Mouse (Mus musculus) right cerebral cortex, adult 2 months (tissue): ENCODE measurements around the gene Gle1.

Experiments used
- DNase-seq, 2 experiments: peaks; one replicate each; pipeline ENCODE4 v3.0.0; 2021 to 2022; ENCODE audit warnings: low spot score in 2 of 2

Gene Gle1

DNA sequence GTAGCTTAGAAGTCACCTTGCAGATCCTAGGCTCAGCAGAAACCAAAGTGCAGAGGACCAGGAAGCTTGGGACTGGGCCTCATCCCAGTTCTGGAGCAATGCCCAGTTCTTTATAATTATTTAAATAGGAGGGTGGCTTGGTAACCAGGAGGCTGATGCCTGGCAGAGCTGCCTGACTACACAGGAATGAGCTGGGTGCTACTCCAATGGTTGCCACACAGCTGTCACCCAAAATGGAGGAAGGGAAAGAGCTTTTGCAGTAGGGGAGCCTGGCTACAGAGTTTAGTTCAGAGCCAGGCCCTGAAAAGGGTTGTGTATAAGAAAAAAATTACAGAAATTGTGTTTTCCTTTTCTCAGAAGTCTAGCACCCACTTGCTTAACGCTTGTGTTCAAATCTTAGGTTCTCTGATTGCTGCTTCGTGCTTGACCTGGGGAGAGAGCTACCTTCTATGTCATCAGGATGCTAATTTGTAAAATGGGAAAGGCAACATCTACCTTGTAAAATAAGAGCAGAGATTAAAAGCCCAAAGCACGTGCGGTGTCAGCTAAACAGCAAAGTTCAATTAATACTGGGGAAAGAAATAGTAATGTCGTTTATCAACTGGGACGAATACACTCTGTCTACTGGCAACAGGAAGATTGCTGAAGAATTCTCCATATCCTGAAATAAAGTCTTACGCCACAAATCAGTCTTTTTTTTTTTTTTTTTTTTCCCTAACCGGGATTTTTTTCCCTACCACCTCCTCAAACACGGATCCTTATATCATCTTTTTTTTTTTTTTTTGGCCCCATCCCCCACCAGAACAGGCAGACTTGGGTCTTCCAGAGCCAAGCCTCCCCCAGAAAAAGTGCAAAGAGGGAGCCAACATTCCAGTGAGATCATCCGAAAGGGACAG is 29.4 kb downstream of the Gle1 start:
- DNase-seq: peak in 1 of 2 experiments; percentile 36

DNA sequence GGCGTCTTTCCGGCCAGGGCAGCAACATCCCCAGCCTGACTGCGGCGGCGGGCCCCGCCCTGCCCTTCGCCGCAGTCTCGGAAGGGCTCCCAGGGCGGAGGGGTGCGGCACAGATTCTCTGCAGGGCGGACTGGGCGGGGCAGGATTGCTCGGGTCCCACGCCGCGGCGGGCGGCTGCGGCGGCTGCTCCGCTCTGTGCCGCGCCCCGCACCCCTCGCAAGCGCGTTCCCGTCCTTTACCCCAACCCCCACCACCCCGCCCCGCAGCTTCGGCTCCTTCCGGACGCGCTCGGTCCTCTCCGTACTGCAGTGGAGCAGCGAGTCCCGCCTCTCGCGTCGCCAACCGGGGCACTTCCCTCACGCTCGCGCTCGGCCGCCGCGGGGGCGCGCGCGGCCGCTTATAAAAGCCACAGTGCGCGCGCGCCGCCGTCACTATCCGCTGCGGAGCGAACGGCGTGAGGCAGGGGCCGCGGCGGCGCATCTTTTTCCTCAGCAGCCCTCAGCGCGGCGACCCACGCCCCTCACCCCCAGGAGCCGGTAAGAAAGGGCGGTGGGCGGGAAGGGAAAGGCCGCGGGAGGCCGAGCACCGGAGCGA is 30.1 kb downstream of the Gle1 start, which contains the start of gene Sptan1:
TSS of gene Sptan1 (plus strand) at position 311 of the 594 bp plus-strand sequence.
- peak; percentile 94 to 98 for DNase-seq

DNA sequence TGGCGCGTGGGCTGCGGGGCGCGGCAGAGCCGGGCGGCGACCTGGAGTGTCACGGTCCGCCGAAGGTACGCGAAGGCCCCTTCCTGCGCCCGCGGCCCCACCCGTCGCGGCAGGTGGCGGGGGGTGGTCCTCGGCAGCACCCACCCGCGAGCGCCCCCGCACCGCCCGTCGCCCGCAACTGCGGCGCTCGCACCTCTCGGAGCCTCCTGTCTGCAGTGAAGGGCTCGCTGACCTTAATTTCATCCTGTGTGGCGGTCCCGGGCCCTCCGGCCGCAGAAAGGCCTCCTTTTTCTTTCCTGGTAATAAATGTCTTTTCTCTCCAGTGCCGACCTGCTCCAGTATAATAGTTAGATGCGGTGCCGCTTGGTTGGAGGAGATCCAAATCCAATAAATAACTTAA is 30.7 kb downstream of the Gle1 start:
- DNase-seq: peak; percentile 41 to 50

DNA sequence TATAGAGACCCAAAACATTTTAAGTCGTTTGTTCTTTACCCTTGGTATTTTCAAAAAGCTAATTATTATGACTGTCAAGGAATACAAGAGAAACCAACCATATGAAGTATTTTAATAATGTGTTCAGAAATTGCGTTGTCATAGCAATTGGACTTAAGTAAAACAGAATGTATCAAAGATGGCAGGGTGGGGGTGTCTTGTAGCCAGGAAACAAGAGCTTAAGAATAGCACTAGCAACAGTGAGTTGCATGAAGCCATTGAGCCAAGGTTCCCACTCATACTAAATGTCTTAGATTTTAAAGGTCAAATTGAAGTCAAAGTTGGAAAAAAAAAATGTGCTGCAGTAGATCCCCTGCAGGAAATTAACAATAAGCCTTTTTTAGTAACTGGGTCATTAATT is 31.6 kb downstream of the Gle1 start:
- no peak for DNase-seq

DNA sequence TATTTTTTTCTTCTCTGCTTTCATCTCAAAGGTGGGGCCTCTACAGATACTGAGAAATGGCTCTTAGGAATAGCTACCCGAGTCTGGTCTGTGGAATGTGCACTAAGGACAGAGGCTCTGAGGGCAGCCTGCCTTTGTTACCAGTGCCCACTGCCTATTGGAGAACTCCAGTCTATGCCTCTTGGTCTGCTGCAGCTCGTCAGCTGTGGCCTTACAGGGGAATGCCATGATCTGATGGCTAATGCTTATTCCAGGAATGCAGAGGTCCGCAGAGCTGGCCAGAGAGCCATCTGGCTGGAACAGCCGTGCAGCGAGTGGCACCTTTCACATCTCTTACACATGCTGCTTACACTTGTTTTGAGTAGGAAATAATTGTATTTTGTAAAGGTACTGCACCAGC is 32.5 kb downstream of the Gle1 start:
- DNase-seq: no peak

DNA sequence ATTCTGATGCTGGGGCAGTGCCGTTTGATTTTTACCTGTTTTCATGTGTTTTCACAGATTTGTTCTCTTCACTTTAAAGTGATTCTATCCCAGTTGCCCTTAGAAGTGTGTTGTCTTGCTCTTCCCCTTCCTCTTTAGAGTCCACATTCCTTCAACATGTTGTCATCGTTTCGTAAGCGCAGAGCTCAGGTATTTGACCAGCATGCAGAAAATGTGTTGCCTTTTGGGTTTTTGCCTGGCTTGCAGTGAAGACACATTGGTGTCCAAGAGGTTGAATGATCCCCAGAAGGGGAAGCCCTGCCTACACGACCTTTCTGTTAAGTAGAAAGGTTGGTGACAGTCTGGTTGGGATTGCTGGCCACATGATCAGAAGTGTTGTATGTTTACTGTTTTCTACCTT is 33.4 kb downstream of the Gle1 start:
- no peak for DNase-seq

DNA sequence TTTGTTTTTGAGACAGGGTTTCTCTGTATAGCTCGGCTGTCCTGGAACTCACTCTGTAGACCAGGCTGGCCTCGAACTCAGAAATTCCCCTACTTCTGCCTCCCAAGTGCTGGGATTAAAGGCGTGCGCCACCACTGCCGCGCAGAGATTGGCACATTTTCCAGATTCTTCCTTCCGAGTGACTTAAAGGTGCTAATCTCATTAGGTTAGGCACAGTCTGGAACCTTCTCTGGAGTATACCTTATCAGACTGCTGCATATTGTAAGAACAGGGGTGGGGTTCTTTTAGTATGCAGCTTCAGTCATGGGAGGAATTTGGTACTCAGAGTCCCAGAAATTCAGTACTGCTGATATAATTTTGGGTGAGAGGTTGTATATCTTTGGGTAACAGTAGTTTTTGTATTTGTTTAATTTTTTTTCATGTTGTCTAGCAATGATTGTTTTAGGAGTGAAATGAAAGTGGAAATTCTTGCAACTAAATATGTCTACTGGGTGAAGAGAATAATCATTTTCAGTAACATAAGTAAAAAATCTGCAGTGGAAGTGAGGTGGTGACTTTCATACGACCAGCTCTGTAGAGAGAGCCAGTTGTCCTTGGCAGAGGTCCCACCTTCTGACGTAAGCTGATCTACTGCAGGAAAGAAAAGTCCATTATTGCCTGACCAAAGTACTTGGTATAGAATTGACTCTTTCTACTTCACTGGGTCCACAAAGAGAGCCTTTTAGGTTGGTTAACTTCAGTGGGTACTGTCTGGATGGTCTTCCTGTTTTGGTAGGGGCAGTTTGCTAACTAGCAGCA is 36.8 kb downstream of the Gle1 start:
- peak in 1 of 2 experiments; percentile 56 for DNase-seq

DNA sequence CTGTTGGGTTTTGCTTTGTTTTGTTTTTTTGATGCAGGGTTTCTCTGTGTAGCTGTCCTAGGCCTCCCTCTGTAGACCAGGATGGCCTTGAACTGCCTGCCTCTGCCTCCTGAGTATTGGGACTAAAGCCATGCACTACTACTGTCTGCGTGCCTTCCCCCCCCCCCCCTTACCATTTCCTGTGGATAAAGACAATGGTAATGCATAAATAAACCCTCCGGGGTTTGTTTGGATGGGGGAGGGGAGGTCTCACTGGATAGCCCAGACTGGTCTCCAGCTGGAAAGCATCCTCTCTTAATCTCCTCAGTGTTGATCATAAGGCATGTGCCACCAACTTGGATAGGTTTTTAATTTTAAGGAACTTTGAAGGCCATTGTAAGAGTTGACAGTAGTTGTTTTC is 38.3 kb downstream of the Gle1 start:
- no peak for DNase-seq

DNA sequence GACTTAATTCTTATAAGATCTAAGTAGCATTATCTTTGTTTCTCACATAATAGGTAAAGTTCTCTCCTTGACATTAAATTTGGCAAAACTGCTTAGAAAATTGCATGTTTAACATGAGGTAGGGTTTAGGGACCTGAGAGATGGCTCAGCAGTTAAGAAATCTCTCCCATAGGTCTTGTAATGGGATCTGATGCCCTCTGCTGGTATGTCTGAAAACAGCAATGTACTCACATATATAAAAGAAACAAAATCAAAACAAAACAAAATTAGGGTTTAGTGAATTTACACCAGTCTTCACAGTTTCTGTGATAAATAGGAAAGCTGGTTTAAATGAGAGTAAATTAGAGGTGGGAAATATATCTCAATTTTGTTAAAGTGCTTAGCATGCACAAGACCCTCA is 42.1 kb downstream of the Gle1 start:
- DNase-seq: peak in 1 of 2 experiments; percentile 47

DNA sequence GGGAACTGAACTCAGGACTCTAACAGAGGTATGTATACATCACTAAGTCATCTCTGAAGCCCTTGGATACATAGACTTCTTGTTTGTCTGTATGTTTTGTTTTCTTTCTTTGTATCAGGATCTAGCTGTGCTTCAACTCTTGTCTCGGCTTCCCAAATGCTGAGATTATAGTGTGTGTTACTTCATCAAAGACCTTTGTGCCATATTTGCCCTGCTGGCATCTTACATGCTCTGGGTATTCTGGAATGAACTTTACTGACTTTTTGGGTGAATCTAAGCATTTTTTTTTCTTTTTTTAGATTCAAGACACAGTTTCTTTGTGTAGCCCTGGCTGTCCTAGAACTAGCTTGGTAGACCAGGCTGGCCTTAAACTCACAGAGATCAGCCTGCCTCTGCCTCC is 45.4 kb downstream of the Gle1 start:
- DNase-seq: no peak

DNA sequence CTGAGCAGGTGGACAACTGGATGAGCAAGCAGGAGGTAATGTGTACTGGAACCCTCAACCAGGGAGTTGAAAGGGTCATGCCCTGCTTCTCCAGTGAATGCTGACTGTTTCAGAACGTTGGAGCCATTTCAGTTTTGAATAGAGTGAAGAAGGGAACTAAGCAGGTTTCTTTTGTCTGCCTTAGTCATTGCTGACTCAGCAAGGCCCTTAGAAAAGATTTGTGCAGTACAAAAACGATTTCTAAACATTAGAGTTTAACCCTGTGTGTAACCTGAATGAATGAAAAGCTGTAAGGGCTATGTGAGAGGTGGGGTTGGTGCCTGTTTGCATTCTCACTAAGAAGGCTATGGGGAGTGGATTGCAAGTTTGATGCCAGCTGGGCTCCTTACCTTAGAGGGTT is 56.7 kb downstream of the Gle1 start:
- no peak for DNase-seq

DNA sequence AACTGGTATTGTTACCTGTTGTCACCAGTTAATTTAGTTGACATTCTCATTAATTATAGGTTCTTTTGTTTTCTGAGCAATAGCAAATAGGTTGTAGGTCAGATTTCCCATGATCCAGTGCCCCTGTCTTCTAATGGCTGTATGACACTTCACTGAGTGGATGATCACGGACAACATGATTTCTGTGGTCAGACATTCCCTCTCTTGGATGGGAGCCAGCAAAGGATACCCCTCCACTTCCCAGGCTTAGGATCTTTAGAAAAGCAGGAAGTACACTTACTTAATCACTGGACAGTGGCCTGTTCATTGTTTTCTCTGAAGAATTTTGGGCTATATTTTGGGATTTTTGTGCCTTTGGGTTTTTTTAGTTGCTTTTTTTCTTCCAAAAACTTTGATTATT is 73.9 kb downstream of the Gle1 start:
- DNase-seq: no peak
